Mouse (Mus musculus) brain, embryonic 14.5 days (tissue): ENCODE measurements at regions not wholly inside any gene's neighbourhood (a gene's known extent, or its start where the extent isn't known, plus 50 kb on each side); places are given as distances from the start of the nearest gene placed in this dataset.

Experiments used
- DNase-seq: peaks from one replicate; pipeline ENCODE4 v3.0.0-alpha.2; 2011; ENCODE audit warnings: low read depth
- CTCF ChIP-seq: fragments of 200-500 bp; IDR thresholded peaks from 2 replicates; pipeline ENCODE4 v1.5.1; 2012; ENCODE audit warnings: inconsistent platforms, mild to moderate bottlenecking, moderate library complexity, borderline replicate concordance; ENCODE audit not compliant: insufficient read depth, insufficient read length; ENCODE audit errors: extremely low read depth
- POLR2A ChIP-seq: fragments of 200-500 bp; IDR thresholded peaks from 2 replicates; pipeline ENCODE4 v1.6.1; 2012; ENCODE audit warnings: mild to moderate bottlenecking, inconsistent platforms, borderline replicate concordance; ENCODE audit not compliant: poor library complexity, insufficient read depth, insufficient read length, severe bottlenecking; ENCODE audit errors: extremely low read depth

- TF ChIP-seq POLR2A (no peak), CTCF (no peak)
Observed at GRCm38 (mm10) chr3:78899446-78900230, 386.7 kb downstream of the Rapgef2 start.

GRCm38 (mm10) chr3:78889326-78889725, 397.0 kb downstream of the Rapgef2 start:
- DNase-seq: no peak
- no peak for TF ChIP-seq CTCF
- no peak for TF ChIP-seq POLR2A

More at GRCm38 (mm10) chr3:78899446-78900230, 386.7 kb downstream of the Rapgef2 start:
- DNase-seq: peak; percentile 41

- no peak for TF ChIP-seq POLR2A
- TF ChIP-seq CTCF: no peak
- no peak for DNase-seq
Observed at GRCm38 (mm10) chr3:78884715-78885114, 401.6 kb downstream of the Rapgef2 start.

- no peak for DNase-seq
- no peak for TF ChIP-seq CTCF
- TF ChIP-seq POLR2A: no peak
Observed at GRCm38 (mm10) chr3:78884029-78884428, 402.3 kb downstream of the Rapgef2 start.

- DNase-seq: peak; percentile 36
- TF ChIP-seq POLR2A (no peak), CTCF (no peak)
Observed at GRCm38 (mm10) chr3:78880072-78880471, 406.2 kb downstream of the Rapgef2 start.

- peak; percentile 59 for DNase-seq
- TF ChIP-seq CTCF (no peak), POLR2A (no peak)
Observed at GRCm38 (mm10) chr3:78877323-78877722, 409.0 kb downstream of the Rapgef2 start.

GRCm38 (mm10) chr3:78866896-78867295, 419.4 kb downstream of the Rapgef2 start:
- DNase-seq: no peak
- TF ChIP-seq CTCF (no peak), POLR2A (no peak)

GRCm38 (mm10) chr3:78866083-78866726, 420.1 kb downstream of the Rapgef2 start:
- TF ChIP-seq CTCF (no peak), POLR2A (no peak)
- peak; percentile 78 for DNase-seq

- no peak for DNase-seq
- TF ChIP-seq CTCF: no peak
- TF ChIP-seq POLR2A: no peak
Observed at GRCm38 (mm10) chr3:78863005-78863404, 423.3 kb downstream of the Rapgef2 start.

- TF ChIP-seq POLR2A (no peak), CTCF (no peak)
- DNase-seq: peak; percentile 46
Observed at GRCm38 (mm10) chr3:78846617-78847318, 439.5 kb downstream of the Rapgef2 start.

- DNase-seq: no peak
- TF ChIP-seq POLR2A: no peak
- no peak for TF ChIP-seq CTCF
Observed at GRCm38 (mm10) chr3:78841173-78841572, 445.1 kb downstream of the Rapgef2 start.
